Mouse (Mus musculus): ENCODE data around the gene Coq4. TPM values are rescaled to one million over a fixed set of nuclear protein-coding genes. Genes with fewer than 3 reads are reported as not detected.

Gene Coq4
- total RNA-seq (2023): 10 to 100 TPM; 15.6 to 24.9 TPM

GRCm38 (mm10) chr2:29787104-29787917, at the start of gene Coq4:
Gene Coq4 (plus strand): TSS chr2:29787493.

DNA sequence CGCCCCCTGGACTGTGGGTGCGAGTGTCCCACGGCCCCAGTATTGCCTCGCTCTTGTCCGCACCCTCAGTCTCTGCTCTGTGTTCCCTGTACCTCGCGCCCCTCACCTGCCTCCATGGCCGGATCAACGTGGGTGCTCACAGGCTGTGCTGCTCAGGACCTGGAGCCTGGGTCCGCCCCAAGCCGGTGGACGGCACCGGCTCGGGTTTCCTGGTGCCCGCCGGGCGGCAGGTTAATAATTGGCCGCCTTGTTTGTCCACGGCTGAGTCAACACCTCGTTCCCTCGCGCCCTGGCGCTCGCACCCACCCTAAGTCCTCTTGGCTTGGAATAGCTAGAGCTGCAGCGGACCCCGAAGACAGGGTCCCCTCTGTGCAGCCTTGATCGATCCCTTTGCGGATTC, 35.8 kb upstream of the Coq4 start, which contains the start of gene Gm13420:
Gene Gm13420 (minus strand): TSS at position 189 of the 400 bp plus-strand sequence.

GRCm38 (mm10) chr2:29787937-29788681, 816 bp downstream of the Coq4 start, which contains the start of gene Trub2:
Gene Trub2 (minus strand): TSS chr2:29788502.

DNA sequence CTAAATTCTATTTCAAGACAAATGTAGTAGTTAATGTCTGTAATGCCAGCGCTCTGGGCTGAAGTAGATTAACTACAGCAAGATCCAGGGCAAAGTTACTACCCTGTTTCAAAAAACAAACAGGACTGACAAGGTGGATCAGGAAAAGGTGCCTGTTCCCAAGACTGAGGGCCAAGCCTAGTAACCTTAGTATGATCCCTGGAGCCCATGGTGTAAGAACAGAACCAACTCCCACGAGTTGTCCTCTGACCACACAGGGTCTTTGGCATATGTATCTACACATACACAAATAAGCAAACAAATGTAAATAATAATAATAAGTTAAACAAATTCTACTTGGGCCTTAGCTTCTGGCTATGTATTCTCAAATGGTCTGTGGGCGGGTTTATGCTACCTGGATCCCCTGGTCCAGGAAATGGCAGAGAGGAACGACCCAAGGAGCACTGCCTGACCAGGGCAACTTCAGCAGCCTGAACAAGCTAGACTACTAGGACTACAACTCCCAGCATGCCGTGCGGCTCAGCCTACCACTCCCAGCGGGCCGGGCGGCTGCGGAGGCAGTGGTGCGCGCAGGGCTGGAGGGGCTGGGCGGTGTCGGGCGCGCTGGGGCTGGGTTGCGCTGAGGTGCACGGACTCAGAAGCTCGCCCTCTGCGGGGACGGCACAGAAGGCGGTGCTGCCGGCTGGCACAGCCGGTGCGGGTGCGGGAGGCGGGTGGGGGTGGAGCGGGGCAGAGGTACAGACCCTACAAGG, 15.0 kb downstream of the Coq4 start, which contains the start of gene Slc27a4:
Gene Slc27a4 (plus strand): TSS at position 560 of the 752 bp plus-strand sequence.

DNA sequence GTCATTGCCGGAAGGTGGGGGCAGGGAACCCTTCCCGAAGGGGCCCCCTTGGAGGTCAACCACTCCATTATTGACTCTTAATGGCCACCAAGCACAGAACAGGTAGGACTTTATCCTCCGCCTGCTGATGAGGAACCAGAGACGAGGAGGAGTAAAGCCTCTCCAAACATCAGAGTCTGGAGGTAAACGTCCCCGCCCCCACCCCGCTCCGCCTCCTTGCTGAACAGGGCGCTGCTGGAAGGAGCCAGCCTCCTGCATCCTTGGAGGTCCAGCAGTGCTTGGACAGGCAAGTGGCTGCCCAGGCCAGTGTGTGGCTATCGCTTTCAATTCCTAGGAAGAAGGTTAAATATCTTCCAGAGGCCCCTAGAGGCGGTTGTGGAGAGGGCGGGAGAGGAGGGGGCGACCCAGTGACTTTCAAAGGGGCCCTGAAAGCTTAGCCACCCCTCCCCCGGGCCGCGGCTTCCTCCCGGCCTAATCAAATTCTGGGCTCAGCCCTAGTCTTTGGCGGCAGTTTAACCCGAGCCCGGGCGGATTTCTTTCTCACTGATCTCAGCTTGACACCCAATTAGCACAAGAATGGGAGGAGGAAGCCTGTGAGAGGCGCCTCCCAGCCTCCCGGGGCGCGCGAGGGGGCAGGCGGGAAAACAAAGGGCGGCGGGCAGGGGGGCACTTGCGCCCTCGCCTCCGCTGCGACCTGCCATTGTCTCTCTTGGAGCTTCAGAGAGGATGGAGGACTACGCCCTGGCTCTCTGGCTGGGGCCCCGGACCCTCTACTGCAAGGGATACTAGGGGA, 32.9 kb downstream of the Coq4 start, which contains the start of gene Urm1:
Gene Urm1 (plus strand): TSS at position 51 of the 793 bp plus-strand sequence.

Other genes with a start within 250 kb of the Coq4 start
- 10 to 100 TPM; 49.0 to 62.6 TPM for gene Rapgef1, start 167.8 kb upstream of the Coq4 start, total RNA-seq (2023)
- gene Gm13420, start 35.8 kb upstream of the Coq4 start, total RNA-seq (2023): not detected
- not detected for gene Gm13547, start 28.2 kb upstream of the Coq4 start, total RNA-seq (2023)
- 10 to 100 TPM; 32.4 to 36.4 TPM for gene Trub2, start 1.0 kb downstream of the Coq4 start, total RNA-seq (2023)
- gene Slc27a4, start 15.1 kb downstream of the Coq4 start, total RNA-seq (2023): 100 to 1,000 TPM; 136 to 141 TPM
- gene Urm1, start 32.6 kb downstream of the Coq4 start, total RNA-seq (2023): 10 to 100 TPM; 21.1 to 22.3 TPM
- 1 to 10 TPM; 6.4 to 9.9 TPM for gene Cercam, start 81.7 kb downstream of the Coq4 start, total RNA-seq (2023)
- gene Odf2, start 101.7 kb downstream of the Coq4 start, total RNA-seq (2023): 10 to 100 TPM; 86.4 to 90.5 TPM
- gene Gle1, start 147.9 kb downstream of the Coq4 start, total RNA-seq (2023): 10 to 100 TPM; 28.7 to 29.8 TPM
- gene Sptan1, start 178.1 kb downstream of the Coq4 start, total RNA-seq (2023): 100 to 1,000 TPM; 185 TPM